Mouse (Mus musculus): Measurements from ENCODE around the gene Usp48.

GRCm38 (mm10) chr4:137695900-137696299 lies 102.3 kb downstream of the Usp48 start:
- TF ChIP-seq CTCF (IDR thresholded peaks at IDR 0.05; ENCODE audit: low read depth) (no peak), EP300 (IDR thresholded peaks at IDR 0.05; ENCODE audit: low read depth) (no peak)

Measured in liver, embryonic 14.5 days (tissue).